Mouse (Mus musculus) cerebellum, postnatal 4 days (tissue): Measurements from ENCODE around the gene Isyna1.
A peak's percentile ranks its signal among the peaks of the same experiment; 100 is the strongest.

Experiments
- DNase-seq, 2 experiments: peaks; one replicate each; pipeline ENCODE4 v3.0.0; 2022; ENCODE audit warnings: low spot score in 2 of 2, mixed read lengths in 1 of 2

Gene Isyna1

DNA sequence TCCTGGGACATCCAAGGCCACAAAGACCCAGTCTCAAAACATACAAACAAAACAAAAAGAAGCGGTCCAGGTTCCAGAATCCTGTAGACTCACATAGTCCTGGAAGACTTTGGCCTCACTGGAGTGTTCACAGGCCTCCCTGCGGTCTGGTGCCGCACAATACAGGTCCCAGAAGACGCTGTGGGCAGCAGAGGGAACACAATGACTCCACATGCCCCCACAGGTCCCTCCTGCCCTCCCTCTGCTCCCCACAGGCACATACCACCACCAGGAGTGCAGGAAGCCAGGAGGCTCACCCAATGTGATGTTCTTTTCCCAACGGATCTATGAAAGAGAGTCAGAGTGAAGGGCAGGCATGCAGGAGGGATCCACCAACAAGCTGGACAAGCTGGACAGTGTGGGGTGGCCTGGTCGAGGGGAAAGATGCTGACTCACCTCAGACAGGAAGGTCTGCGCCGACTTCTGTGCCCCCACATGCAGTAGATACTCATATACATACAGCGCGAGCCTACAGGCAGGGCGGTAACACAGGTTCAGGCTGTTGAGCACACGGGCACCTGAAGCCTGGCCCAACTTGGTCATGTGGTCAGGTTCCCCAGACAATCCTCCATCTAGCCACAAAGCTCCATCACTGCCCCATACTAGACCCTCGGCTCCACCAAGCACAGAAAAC is 8.1 kb downstream of the Isyna1 start:
- DNase-seq, result no peak

DNA sequence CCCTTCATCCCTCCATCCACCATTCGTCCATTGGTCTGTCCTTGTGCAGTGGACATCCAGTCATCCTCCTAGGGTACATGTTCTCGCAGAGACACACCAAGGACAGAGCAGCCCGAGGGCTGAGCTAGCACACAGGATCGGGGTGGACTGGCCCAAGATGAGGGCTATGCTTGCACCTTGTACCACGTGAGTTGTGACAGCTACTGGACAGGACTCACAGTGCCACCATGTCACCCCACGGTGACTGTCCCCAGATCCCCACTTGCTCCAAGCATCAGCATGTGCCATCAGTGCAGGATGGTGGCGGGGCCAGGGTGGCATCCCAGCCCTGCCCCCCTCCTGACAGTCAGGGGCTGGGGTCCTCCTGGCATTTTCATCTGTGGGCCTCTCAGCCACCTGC is 10.4 kb downstream of the Isyna1 start:
- DNase-seq, result no peak

DNA sequence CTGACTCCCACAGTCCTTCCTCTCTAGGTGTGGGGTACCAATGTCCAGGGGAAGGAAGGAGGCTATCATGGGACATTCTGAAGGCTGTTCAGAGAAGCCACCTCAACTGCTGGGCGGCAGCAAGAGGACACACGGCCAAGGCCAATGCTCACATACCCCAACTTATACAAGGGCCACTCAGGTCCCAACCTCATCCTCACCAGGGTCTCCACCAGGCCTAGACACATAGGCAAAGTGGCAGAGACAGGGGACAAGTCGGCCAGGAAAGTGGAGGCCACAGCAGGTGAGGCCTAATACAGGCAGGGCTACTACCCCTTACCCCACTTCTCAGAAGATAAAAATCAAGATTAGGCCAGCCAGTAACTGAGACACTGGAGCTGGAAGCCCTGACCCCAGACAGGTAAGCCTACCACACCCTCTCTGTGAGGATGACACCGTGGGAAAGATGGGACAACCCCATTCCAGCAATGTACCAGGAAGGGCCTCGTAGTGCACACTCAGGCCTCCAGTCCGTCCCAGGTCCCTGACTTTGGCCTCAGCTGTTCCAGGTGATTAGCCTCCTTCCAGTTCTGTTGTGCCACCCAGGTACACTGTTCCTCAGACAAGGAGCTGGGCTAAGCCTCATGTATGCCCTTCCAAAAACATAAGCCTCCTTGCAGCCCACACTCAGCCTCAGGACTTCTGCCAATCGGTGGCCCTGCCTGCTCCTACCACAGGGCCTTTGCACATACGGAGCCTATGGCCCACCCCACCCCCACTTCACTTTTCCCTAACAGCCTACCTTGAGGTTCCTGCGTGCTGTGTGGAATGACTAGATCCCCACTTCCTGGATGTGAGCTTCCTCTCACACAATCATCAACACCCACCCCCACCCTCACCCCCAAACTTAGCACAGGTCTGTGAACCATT is 12.0 kb downstream of the Isyna1 start:
- DNase-seq, result no peak

DNA sequence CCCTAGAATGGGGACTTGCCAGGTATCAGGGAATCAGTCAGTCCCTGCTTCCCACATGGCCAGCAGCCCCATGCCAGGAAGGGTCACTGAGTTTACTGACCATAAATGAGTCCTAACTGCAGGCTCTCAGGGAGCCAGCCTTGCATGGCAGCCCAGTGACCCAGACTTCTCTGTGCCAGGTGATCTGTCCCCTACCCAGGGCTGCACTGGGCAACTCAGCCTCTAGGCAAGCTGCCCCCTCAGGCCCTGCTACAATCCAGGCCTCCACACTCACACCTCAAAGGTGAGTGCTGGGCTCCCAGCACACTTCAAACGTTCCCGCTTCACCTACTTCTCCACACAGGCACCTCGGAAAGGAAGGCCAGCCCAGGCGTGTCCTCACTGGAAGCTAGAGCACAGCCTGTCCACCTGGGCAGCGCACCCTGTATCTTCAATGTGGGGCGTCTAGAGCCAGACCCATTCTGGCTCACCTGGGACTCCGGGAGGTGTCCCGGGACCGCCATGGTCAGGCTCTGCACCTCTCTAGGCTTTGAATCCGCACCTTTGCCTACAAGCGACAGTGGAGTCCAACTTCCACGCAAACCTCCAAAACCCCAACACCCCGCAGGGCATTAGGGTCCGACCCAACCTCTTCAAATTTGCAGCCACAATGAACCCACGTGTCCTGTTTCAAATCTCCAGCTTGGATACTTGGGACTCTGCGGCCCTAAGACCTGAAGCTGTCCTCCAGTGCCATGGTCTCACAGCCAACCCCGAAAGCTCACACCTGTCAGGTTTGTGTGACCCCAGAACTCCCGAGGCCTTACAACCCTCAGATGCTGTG is 12.8 kb downstream of the Isyna1 start:
- DNase-seq, result no peak

DNA sequence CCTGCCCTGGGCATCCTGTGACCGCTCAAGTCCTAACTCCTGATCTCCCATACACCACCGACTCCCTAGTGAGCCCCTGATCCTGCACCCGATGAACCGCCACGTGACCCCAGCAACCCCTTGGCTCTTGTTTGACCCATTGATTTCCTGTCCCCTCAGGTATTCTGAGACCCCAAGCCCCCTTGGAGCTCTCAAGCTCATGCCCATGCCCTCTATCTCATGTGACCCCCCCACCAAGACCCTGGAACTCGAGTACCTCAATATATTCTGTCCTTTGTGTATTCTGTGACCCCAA is 13.4 kb downstream of the Isyna1 start:
- DNase-seq, result no peak

DNA sequence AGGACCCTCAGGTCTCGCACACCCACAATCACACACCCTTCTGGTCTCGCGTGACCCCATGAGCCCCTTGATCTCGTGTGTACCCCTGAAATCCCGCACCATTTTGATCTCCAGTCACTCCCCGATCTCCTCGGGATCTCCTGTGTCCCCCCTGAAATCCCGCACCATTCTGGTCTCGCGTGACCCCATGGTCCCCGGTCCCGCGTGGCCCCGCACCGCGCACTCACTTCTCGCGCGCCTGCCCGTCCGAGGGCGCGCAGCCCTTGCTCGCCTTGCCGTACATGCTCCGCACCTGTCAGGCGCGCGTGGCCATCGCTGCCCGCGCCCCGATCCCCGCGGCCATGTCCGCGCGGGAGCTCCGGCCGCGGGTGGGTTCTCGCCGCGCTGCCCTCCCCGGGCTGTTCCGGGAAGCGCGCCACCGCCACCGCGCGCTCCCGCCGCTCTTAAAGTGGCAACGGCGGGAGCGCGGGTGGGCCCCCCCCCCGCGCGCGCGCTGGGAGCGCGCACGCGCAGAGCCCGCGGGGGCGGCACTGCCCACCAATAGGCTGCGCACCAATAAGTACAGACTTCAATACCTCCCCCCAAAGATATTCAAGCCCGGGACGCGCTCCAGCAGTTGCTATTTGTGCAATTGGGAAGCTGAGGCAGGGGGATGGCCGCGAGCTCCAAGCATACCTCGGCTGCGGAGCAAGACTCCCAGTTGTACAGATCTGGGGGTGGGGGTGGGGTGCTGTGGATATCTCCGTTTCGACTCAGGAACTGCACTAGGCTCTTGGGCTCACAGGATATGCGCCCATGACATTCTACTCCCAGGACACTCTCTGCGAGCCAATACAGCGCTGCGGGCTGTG is 13.9 kb downstream of the Isyna1 start:
- DNase-seq, result peak in 1 of 2 experiments; percentile 63

DNA sequence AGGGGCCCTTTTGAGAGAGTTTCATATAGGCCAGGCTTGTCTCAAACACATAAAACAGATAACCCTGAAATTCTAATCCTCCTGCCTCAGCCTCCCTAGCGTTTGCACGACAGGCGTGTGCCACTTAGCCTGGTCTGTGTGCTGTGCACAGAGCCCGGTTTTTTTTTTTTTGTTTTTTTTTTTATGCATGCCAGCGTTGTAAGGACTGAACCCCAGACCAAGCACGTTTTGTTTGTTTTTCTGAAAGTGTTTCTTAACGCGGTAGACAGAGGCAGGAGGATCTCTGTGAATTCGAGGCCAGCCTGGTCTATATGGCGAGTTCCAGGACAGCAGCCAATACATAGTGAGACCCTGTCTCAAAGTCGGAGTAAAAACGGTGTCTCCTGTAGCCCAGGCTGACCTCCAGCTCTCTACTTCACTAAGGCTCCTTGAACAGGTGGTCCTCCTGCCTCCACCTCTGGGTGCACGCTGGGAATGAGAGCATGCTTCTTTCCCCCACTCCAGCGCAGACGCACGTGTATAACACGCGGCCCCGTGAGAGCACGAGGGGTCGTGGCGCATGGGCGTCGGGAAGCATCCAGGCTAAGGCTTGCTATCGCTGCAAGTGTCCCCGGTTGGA is 14.7 kb downstream of the Isyna1 start, which contains the start of gene Ssbp4:
Gene Ssbp4 (minus strand): TSS at position 124 of the 619 bp plus-strand sequence.
- DNase-seq, result no peak

DNA sequence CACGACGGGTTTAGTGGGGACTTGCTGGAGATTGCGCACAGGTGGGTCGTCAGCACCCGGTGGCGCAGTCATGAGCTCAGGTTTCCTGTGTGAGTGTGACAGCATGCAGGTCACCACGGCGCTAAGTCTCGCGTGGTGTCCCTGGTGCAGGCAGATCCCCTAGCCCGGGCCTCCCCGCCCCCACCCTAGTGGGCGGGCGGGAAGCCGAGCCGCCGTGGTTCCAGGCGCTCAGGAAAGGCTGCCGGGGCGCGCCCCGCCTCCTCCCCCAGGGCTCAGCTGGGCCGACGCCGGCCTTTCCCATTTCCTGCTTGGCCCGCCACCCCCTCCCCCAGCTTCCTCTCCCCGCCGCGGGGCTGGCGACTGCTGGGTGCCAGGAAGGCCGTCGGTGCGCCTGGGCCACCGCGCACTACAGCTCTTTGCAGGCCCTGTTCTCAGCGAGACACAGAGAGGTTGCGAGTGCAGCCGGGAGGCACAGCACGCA is 15.2 kb downstream of the Isyna1 start:
- peak in 1 of 2 experiments; percentile 69 for DNase-seq

DNA sequence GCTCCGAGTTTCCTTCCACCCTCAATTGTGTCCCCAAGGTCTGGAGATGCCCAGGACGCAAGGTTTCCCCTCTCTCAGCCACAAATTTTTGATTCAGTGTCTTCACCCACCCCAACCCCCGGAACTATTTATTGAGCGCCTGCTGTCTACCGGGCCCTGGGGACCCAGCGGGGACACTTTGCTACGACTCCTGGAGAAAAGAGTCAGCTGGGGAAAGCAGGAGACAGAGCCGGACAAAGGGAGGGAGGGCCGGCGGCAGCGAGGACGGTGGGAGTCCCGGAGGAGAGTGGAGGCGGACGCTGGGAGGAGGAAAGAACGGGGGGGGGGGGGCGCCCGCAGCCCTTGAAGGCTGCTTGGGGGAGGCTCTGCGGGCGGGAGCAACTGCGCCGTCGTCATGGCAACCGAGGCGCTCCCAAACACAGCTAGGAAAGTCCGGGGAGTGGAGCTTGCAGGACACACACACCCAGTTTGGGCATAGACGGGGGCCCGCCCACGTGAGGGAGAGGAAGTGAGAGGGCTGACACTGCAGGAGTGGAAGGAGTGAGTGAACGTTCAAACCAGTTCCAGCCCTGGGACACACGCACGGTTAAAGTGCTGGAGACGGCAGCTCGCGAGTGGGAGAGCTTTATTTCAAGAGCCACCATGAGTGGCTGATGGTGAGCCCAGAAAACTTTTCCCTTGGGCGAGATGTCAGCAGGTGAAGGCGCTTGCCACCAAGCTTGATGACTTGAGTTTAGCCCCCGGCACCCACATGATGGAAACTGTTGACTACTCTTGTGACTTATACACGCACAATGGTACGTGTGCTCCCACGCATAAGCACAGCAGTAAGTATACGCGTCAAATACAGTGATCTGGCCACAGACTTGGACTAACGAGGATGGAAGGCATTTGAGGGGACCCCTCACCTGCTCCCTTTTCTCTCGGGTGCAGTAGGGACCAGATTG is 15.9 kb downstream of the Isyna1 start:
- DNase-seq, result peak in 1 of 2 experiments; percentile 57

DNA sequence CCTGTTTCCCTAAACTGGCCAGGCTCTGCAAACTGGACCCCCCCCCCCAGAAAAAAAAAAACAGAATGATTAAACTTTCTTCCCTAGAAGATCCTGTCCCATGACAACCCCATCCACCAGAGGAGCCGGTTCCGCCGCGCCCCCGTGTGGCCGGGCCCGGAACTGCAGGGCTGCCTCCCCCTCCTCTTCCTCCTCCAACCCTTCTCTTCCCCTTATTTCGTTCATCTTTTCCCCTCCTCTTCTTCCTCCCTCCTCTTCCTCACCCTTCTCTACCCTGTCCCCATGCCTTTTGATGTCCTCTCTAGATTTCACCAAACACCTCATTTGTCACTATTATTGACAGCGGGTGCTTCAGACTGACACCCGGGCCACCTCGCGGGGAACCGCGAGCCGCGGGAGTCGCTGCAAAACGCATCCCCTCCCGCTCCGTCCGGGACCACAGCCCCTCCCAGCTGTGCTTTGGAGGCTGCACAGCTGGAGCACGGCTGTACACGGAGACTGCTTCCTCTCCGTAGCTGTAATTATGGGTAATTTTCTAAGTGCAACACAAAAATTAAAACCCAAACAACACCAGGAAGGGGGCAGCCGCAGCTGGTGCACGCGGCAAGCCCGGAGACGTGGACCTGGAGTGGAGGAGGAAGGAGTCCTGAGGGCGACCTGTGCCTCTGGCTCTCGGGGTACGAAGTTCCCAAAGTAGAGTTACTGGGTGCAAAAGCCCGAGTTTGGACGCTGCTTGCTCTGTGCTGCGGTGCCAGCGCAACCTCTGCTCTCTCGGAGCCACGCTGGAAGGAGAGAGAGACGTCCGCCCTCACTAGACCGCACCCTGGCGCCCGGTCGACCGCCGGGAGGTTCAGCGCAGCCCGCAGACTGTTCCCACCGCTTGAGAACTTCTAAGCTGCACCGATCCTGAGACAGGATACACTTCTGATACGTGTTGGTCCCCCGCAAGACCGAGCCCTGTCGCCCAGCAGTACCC is 16.9 kb downstream of the Isyna1 start:
- peak; percentile 81 to 86 for DNase-seq

DNA sequence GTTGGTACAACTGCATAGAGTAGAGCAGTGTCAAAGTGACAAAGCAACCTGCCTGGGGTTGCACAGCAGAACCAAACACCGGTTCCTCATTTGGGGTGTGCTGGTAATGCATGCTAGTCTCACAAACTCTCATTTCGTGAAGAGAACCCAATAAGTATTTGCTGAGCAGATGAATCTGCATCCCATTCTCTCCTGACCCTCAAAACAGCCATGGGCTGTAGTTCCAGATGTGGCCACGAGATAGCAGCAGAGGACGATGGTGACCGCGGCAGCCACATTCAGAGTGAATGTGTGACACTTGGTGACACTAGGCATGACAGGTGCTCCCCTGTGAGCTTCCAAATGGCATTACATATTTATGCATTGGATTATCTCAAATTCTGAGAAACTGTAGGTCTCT is 17.7 kb downstream of the Isyna1 start:
- peak; percentile 90 to 91 for DNase-seq

DNA sequence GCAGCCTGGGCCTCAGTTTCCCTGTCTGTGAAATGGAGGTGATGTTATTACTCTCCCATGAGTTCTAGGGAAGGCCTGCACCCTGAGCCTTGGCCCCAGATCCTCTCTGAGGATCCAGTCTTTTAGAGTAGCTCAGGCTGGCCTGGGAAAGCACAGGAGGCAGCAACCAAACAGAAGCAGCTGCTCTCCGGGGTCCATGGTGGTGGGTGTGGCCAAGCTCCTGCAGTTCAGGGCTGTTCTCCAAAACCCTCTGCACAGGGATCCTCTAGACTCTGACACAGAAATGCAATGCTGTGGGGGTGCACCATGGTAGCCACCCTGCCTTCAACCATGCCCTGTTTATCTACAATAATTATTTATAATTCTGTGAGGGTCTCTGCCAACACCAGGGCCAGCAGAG is 19.6 kb downstream of the Isyna1 start:
- DNase-seq, result no peak

DNA sequence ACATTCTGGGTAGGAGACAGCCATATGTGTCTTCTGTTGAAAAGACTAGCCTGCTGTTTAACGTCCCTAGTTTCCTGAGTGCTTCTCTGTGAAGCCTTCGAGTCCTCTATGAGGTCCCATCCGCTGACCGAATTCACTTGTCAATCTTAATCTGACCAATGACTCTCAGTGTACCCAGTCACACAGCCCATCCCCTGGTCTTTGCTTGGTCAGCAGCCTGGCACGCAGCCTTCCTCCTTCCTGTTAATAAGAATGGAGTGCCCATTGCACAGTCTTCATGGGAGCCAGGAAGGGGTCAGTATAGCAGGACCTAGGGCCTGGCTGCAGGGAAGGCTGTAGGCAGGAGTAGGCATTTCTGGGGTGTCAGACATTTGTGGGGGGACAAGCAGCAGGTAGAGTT is 20.3 kb downstream of the Isyna1 start:
- DNase-seq, result no peak

DNA sequence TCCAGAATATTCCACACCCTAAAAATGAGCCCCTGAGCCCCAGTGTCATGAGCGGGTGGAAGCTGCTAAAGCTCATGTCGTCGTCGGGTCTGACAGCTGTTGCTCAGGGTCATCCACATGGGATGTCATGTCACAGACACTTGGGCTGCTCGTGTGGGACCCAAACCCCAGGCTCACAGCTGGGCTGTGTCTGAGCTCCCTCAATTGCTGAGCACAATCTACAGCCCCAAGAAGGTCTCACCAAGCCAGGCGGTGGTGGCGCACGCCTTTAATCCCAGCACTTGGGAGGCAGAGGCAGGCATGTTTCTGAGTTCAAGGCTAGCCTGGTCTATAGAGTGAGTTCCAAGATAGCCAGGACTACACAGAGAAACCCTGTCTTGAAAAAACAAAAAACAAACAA is 21.1 kb downstream of the Isyna1 start:
- DNase-seq, result no peak

DNA sequence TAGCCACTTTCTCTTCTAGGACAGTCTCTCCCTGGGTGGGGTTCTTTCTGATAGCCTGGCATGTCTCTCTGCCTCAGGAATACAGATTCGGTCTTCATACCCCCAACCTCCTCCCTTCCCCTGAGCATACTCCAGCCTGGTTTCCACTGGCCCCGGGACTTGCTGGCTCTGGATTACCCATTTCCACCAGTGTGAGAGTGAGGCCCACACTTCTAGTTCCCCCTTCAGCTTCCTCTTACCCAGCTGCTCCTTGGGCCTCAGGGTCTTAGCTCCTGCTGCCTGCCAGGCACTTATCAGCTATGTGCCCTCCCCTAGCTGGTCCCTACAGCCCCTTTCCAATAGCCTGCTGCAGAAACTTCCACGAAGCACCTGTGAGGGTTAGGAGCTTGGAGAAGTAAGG is 21.7 kb downstream of the Isyna1 start, which contains the start of gene Lrrc25:
Gene Lrrc25 (plus strand): TSS at position 262 of the 400 bp plus-strand sequence.
- DNase-seq, result no peak

DNA sequence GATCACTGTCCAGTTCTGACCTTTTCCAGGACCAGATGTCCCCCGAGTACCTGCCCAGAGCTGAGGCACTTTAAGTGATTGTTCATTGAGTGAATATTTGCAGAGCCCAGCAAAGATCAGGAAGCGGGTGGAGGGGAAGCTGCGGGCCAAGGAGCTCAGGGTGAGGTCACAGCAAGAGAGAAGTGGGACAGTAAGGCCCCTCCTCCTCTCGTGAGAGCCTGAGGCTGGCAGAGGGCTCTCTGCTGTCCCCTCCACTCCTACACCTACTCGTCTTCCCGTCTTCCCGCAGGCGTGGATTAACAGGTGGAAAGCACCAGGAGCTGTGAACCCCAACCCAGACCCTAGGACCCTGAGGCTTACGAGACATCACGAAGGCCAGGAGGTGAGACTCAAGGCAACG is 22.5 kb downstream of the Isyna1 start:
- DNase-seq, result no peak

DNA sequence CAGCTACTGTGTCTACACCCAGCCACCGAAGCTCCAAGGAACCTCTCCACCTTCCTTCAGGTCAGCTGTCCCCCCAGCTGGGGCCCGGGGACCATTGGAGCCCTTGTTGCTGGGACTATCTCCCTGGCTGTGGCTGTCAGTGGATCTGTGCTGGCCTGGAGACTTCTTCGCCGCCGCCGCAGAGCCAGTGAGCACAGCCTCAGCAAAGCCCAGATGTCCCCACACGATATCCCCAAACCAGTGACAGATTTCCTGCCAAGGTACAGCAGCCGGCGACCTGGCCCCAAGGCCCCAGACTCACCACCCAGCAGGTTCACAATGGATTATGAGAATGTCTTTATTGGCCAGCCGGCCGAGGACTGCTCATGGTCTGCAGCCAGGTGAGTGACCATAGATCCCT is 23.8 kb downstream of the Isyna1 start:
- DNase-seq, result no peak

DNA sequence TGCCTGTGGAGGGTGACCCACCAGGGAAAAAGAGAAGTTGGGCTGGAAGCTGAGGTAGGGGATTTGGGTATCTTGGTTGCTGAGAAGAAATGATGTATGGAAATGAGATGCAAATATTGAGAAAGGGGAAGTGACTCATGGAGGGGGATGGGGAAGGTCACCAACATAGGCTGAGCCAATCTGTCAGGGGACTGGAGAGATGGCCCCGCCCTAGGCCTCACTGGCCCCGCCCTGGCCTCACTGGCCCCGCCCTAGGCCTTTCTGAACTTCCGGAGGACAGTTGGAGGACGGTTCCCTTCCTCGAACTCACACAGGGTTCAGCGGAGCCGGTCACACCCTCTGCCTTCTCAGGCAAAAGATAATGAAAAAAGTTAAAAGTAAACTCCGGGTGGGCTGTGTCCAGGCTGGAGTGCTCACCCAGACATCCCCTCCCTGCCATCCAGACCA is 24.7 kb downstream of the Isyna1 start:
- no peak for DNase-seq
